Mouse (Mus musculus) C2C12 (cell line): ENCODE data around the gene Chmp2b. TPM values are rescaled to one million over a fixed set of nuclear protein-coding genes. Genes with fewer than 3 reads are reported as not detected.

ENCODE experiments used
- H3K27me3 ChIP-seq: one replicate; pipeline ENCODE4 v1.6.1; 2011; ENCODE audit not compliant: control insufficient read depth, insufficient read depth, insufficient read length
- H3K36me3 ChIP-seq: one replicate; pipeline ENCODE4 v1.6.1; 2011; ENCODE audit not compliant: control insufficient read depth, insufficient read depth
- H3K4me3 ChIP-seq: one replicate; pipeline ENCODE4 v1.5.1; 2011; ENCODE audit warnings: mild to moderate bottlenecking, control low read depth; ENCODE audit not compliant: poor library complexity, insufficient read depth, severe bottlenecking
- H3K79me2 ChIP-seq: one replicate; pipeline ENCODE4 v1.6.1; 2011; ENCODE audit not compliant: control insufficient read depth, insufficient read depth
- H3K79me3 ChIP-seq: one replicate; pipeline ENCODE4 v1.6.1; 2011; ENCODE audit warnings: low read depth, control low read depth
- H3ac ChIP-seq: one replicate; pipeline ENCODE3; 2011; ENCODE audit warnings: low read depth; ENCODE audit not compliant: control insufficient read depth, insufficient read length
- CEBPB ChIP-seq: IDR thresholded peaks from one replicate; pipeline ENCODE4 v1.6.1; 2011; ENCODE audit warnings: low read depth, mild to moderate bottlenecking, control low read depth, moderate library complexity
- CTCF ChIP-seq: IDR thresholded peaks from one replicate; pipeline ENCODE4 v1.5.1; 2011; ENCODE audit not compliant: control insufficient read depth, insufficient read depth, insufficient read length
- FOSL1 ChIP-seq: IDR thresholded peaks from one replicate; pipeline ENCODE4 v1.8.0; 2011; ENCODE audit warnings: mild to moderate bottlenecking, low read length; ENCODE audit not compliant: poor library complexity, insufficient read depth, severe bottlenecking
- MAX ChIP-seq: IDR thresholded peaks from one replicate; pipeline ENCODE4 v1.6.1; 2011; ENCODE audit warnings: mild to moderate bottlenecking, control low read depth
- MYOD1 ChIP-seq: IDR thresholded peaks from one replicate; pipeline ENCODE4 v1.6.1; 2011; ENCODE audit warnings: low read depth; ENCODE audit not compliant: control insufficient read depth, insufficient read length
- MYOG ChIP-seq: IDR thresholded peaks from one replicate; pipeline ENCODE4 v1.6.1; 2011; ENCODE audit not compliant: control insufficient read depth, insufficient read length; ENCODE audit errors: extremely low read depth
- USF1 ChIP-seq: IDR thresholded peaks from one replicate; pipeline ENCODE4 v1.6.1; 2011; ENCODE audit warnings: low read depth, mild to moderate bottlenecking, control low read depth, moderate library complexity
- polyA plus RNA-seq: library from polyadenylated mRNA; unstranded; fragments of >200 nt; fragmentation: generic; extraction: Trizol; gene quantifications from one replicate; pipeline ENCODE4 v1.2.1, GENCODE M21; 2012; ENCODE audit warnings: missing spikeins

Chmp2b gene
- polyA plus RNA-seq, 1 experiment: 22.2 TPM

DNA sequence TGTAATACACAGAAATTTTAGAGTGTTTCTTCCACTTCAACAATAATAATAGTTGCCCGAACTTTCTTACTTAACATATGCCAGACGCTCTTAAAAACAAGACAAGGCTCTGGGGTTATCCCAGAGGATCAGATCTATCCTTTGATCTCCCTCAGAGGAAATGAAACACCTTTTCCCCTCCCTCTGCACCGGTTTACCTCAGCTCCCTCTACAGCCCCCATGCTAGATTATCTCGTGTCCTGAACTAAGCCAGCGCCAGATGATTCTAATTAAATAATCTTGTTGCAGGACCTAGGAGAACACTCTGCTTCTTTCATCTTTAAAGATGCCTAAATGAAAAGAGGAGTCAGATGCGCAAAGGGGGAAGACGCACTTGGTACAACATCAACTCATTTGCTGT lies 48.3 kb downstream of the Chmp2b start:
- H3ac ChIP-seq: no peak overlapping the region

DNA sequence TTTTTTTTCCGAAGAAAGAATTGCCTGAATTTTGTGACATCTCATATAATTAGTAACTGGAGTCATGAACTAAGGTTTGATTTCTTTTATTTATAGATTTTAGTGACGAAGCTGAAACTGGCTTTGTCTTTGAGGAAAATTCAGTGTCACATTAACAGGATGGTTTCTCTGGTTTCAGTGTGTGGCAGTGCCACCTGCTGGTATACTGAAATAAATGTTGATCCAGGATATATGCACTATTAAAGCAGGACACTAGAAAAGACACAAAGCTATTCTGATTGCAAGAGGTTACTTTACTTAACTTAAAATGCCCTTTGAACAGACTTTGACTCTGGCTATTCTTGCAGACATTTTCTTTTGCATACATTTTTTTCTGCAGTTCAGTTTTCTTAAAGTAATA lies 65.5 kb downstream of the Chmp2b start:
- Histone ChIP-seq H3ac (no peak overlapping the region), H3K79me3 (no peaks in the 10 kb centered on the region), H3K36me3 (no peaks in the 10 kb centered on the region), H3K79me2 (no peaks in the 10 kb centered on the region), H3K4me3 (no peak overlapping the region), H3K27me3 (no peaks in the 10 kb centered on the region)
- TF ChIP-seq MYOG: no peak
- no peak for TF ChIP-seq FOSL1
- no peak for TF ChIP-seq USF1
- no peak for TF ChIP-seq CTCF
- TF ChIP-seq CEBPB: no peak
- TF ChIP-seq MYOD1: no peak
- TF ChIP-seq MAX: no peak

More for the DNA sequence above, 48.3 kb downstream of the Chmp2b start:
- H3K27me3 ChIP-seq: no peaks in the 10 kb centered on the region
- TF ChIP-seq USF1: no peak
- TF ChIP-seq FOSL1: no peak
- TF ChIP-seq MYOG: no peak
- no peak for TF ChIP-seq CTCF
- no peak for TF ChIP-seq MAX
- TF ChIP-seq MYOD1: no peak
- no peak for TF ChIP-seq CEBPB
- no peaks in the 10 kb centered on the region for H3K79me3 ChIP-seq
- no peak overlapping the region for H3K4me3 ChIP-seq
- H3K36me3 ChIP-seq: no peaks in the 10 kb centered on the region
- no peaks in the 10 kb centered on the region for H3K79me2 ChIP-seq

DNA sequence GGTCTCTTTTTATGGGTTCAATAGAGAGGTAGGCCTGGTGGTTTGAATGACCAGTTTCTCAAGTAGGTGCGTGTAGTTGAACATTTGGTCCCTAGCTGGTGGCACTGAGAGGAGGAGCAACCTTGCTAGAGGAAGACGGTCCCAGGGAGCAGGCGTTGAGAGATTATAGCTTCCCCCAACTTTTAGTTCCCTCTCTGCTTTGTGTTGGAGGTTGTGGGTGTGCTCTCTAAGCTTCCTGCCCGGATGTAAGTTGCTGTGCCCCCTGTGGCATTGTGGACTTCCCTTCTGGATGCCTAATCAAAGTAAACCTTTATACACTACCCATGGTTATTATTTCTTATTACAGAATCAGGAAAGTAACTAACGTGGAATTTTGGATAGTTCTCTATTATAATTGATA lies 66.5 kb downstream of the Chmp2b start:
- H3ac ChIP-seq: no peak overlapping the region
- H3K36me3 ChIP-seq: no peaks in the 10 kb centered on the region
- no peak overlapping the region for H3K4me3 ChIP-seq
- H3K79me2 ChIP-seq: no peaks in the 10 kb centered on the region
- no peak for TF ChIP-seq MYOD1
- no peak for TF ChIP-seq CTCF
- no peak for TF ChIP-seq CEBPB
- no peak for TF ChIP-seq USF1
- no peak for TF ChIP-seq MYOG
- TF ChIP-seq FOSL1: no peak
- TF ChIP-seq MAX: no peak
- H3K79me3 ChIP-seq: no peaks in the 10 kb centered on the region
- no peaks in the 10 kb centered on the region for H3K27me3 ChIP-seq

Other genes starting within 250 kb of the Chmp2b start
- not detected for gene Pou1f1, start 42.2 kb downstream of the Chmp2b start, polyA plus RNA-seq